Mouse (Mus musculus) left cerebral cortex, adult 18-20 months (tissue): ENCODE data around the gene Dgkd. TPM values are rescaled to one million over a fixed set of nuclear protein-coding genes. Genes with fewer than 3 reads are reported as not detected.

Experiments used
- DNase-seq, 2 experiments: peaks; one replicate each; pipeline ENCODE4 v3.0.0; 2021 to 2022; ENCODE audit warnings: low spot score in 2 of 2, mixed read lengths in 1 of 2
- total RNA-seq, 2 experiments: library from RNA; stranded (reverse); gene quantifications; 2 replicates each; pipeline ENCODE4 v1.2.3; 2021

Dgkd gene
- total RNA-seq, 2 experiments from 2014 or later = 96.9 to 97.1 TPM

- DNase-seq = peak; percentile 28 to 39
Measured at GRCm38 (mm10) chr1:87848237-87848996, 4.7 kb upstream of the Dgkd start.

- no peak for DNase-seq
Measured at GRCm38 (mm10) chr1:87849278-87849677, 3.8 kb upstream of the Dgkd start.

GRCm38 (mm10) chr1:87851344-87851743, 1.7 kb upstream of the Dgkd start:
- DNase-seq = no peak

- DNase-seq = no peak
Measured at GRCm38 (mm10) chr1:87852081-87852790, 851 bp upstream of the Dgkd start.

GRCm38 (mm10) chr1:87853601-87854361, 694 bp downstream of the Dgkd start:
- peak in 1 of 2 experiments; percentile 35 for DNase-seq

GRCm38 (mm10) chr1:87854411-87854810, 1.3 kb downstream of the Dgkd start:
- no peak for DNase-seq

- no peak for DNase-seq
Measured at GRCm38 (mm10) chr1:87854851-87855251, 1.8 kb downstream of the Dgkd start.

- no peak for DNase-seq
Measured at GRCm38 (mm10) chr1:87855522-87855921, 2.4 kb downstream of the Dgkd start.

- DNase-seq = no peak
Measured at GRCm38 (mm10) chr1:87856823-87857222, 3.7 kb downstream of the Dgkd start.

- no peak for DNase-seq
Measured at GRCm38 (mm10) chr1:87858031-87858430, 4.9 kb downstream of the Dgkd start.

- DNase-seq = no peak
Measured at GRCm38 (mm10) chr1:87858529-87858928, 5.4 kb downstream of the Dgkd start.

- no peak for DNase-seq
Measured at GRCm38 (mm10) chr1:87863602-87864001, 10.5 kb downstream of the Dgkd start.

GRCm38 (mm10) chr1:87864889-87865288, 11.8 kb downstream of the Dgkd start:
- DNase-seq = no peak

- no peak for DNase-seq
Measured at GRCm38 (mm10) chr1:87866672-87867071, 13.6 kb downstream of the Dgkd start.

- no peak for DNase-seq
Measured at GRCm38 (mm10) chr1:87871546-87871945, 18.5 kb downstream of the Dgkd start.

GRCm38 (mm10) chr1:87873081-87873480, 20.0 kb downstream of the Dgkd start:
- no peak for DNase-seq

GRCm38 (mm10) chr1:87876065-87876464, 23.0 kb downstream of the Dgkd start:
- no peak for DNase-seq

GRCm38 (mm10) chr1:87877552-87878283, 24.6 kb downstream of the Dgkd start:
- DNase-seq = no peak

- DNase-seq = no peak
Measured at GRCm38 (mm10) chr1:87879034-87879433, 25.9 kb downstream of the Dgkd start.

- DNase-seq = peak; percentile 70 to 75
Measured at GRCm38 (mm10) chr1:87879494-87880325, 26.6 kb downstream of the Dgkd start.
